Mouse (Mus musculus): ENCODE measurements around the gene Hsph1. TPM values are rescaled to one million over a fixed set of nuclear protein-coding genes. Genes with fewer than 3 reads are reported as not detected.

Hsph1 gene
- polyA plus RNA-seq, 1 experiment from 2014 or later = 26.4 TPM

DNA sequence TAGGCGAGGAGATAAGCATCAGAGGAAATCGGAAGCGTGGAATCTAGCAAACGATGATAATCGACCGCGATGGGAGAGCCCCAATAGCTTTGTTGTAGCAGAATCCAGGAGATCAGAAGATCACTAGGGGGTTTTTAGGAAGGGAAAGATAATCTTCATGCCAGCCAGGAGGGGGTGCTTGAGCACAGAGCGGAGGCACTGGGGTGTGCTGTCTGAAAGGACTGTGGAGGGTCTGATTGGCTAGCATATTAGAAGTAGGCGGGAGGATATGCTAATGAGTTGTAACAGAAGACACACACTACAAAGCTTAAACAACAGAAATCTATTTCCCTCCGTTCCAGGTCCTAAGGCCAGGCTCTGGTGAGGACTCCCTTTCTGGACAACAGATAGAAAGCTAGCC, 50.3 kb downstream of the Hsph1 start:
- Histone ChIP-seq H3K27me3 (no peaks in the 10 kb centered on the region), H3K27ac (no peak overlapping the region), H3K4me2 (no peak overlapping the region), H3K36me3 (no peaks in the 10 kb centered on the region), H3K4me1 (replicated peaks) (peaks cover 14% of the 10 kb centered on the region), H3K4me3 (no peak overlapping the region), H3K9me3 (replicated peaks) (no peaks in the 10 kb centered on the region), H3K9ac (no peak overlapping the region)
- ATAC-seq (replicated peaks; ENCODE audit: insufficient number of reproducible peaks, insufficient read depth, low FRiP score, low read depth) = no peak
- WGBS = 55% methylated on average over 10 of the region's 10 CpGs

DNA sequence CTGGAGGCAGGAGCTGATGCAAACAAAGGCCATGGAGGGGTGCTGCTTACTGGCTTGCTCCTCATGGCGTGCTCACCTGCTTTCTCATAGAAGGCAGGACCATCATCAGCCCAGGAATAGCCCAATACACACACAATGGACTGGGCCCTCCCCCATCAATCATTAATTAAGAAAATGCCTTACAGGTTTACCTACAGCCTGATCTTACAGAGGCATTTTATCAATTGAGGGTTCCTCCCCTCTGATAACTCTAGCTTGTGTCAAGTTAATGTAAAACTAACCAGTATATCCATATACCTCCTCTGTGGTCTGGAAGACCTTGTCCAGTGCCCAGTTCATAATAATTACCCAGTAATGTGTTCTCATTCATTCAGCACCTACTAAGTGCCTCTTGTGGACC, 50.9 kb downstream of the Hsph1 start:
- H3K4me2 ChIP-seq = no peak overlapping the region
- no peak overlapping the region for H3K9ac ChIP-seq
- H3K36me3 ChIP-seq = no peaks in the 10 kb centered on the region
- ATAC-seq (replicated peaks; ENCODE audit: insufficient number of reproducible peaks, insufficient read depth, low FRiP score, low read depth) = no peak
- H3K9me3 ChIP-seq (replicated peaks) = no peaks in the 10 kb centered on the region
- no peaks in the 10 kb centered on the region for H3K27me3 ChIP-seq
- WGBS = 67% methylated on average over 1 of the region's 1 CpGs
- peaks cover 14% of the 10 kb centered on the region for H3K4me1 ChIP-seq (replicated peaks)
- H3K4me3 ChIP-seq = no peak overlapping the region
- H3K27ac ChIP-seq = no peak overlapping the region

DNA sequence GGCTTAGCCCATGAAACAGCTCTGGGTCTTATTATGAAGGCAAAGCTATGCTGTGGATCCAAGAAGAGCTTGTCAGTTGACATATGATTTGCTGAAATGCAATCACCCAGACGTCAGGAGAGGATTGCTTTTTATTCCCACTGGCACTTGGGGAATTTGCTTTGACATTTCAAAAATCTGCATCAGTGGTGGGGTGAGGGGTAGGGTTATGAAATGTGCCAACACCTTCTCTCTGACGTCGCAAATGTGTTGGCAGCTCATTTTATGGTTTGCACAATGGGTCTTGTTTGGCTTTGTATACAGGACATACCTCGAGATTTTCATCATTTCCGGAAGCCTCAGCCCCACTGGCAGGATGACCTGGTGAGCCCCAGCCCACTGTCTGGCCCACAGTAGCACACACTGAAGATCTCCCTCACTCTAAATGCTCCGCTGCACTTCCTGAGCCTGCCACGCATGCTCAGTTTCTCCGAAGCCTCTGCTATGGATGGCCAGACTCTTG, 52.0 kb downstream of the Hsph1 start:
- H3K27ac ChIP-seq = no peak overlapping the region
- no peaks in the 10 kb centered on the region for H3K27me3 ChIP-seq
- no peaks in the 10 kb centered on the region for H3K9me3 ChIP-seq (replicated peaks)
- no peak for ATAC-seq (replicated peaks; ENCODE audit: insufficient number of reproducible peaks, insufficient read depth, low FRiP score, low read depth)
- 48% methylated on average over 8 of the region's 8 CpGs for WGBS
- peaks cover 14% of the 10 kb centered on the region for H3K4me1 ChIP-seq (replicated peaks)
- H3K4me2 ChIP-seq = no peak overlapping the region
- no peaks in the 10 kb centered on the region for H3K36me3 ChIP-seq
- H3K9ac ChIP-seq = no peak overlapping the region
- no peak overlapping the region for H3K4me3 ChIP-seq

DNA sequence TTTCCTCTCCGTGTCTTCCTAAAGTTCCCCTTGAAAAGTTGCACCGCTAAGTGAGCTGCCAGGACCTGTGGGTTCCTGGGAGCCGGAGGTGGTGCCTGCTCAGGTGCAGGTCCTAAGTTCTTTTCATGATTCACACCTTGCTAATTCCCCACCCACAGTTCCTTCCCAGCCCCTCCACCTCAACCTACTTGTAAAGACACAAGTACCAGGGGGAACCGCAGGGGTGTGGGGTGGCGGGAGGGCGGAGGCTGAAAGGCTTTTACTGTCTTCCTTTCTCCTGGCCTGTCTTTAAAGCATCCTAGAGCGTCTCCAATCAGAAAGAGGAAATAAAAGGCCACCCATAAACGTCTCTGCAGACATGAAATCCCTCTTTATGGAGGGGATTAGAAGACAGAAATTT, 52.7 kb downstream of the Hsph1 start:
- Histone ChIP-seq H3K9ac (no peak overlapping the region), H3K4me1 (replicated peaks) (peaks cover 7% of the 10 kb centered on the region), H3K36me3 (no peaks in the 10 kb centered on the region), H3K27ac (no peak overlapping the region), H3K27me3 (no peaks in the 10 kb centered on the region), H3K4me2 (no peak overlapping the region), H3K9me3 (replicated peaks) (no peaks in the 10 kb centered on the region), H3K4me3 (no peak overlapping the region)
- WGBS = 35% methylated on average over 8 of the region's 8 CpGs
- no peak for ATAC-seq (replicated peaks; ENCODE audit: insufficient number of reproducible peaks, insufficient read depth, low FRiP score, low read depth)

DNA sequence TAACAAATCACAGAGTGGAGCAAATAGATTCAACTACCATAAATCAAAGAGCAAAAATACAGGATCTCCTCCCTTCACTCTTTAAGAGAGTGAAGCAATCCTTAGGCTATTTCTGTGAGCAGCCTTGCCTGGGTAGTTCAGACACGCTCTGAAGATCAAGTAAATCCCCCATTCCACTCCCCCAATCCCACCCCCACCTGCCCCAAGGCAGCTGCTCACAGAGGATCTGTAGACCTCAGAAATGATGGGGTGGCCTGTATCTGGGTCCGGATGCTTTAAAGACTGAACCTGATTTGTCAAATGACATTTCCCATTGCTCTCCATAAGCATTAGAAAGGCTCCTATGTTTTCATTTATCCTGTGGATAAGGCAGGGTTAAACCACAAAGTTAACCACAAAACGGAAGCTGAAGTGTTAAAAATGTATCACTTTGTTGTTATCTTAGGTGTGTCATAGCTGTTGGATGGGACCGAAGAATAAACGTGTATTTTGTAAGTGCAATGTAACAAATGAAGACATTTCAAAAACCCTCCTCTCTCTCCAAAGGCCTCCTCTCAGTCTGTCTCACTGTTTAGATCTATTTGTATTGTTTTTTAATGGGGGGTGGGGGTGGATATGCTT, 53.4 kb downstream of the Hsph1 start:
- Histone ChIP-seq H3K9me3 (replicated peaks) (no peaks in the 10 kb centered on the region), H3K9ac (no peak overlapping the region), H3K4me3 (no peak overlapping the region), H3K27me3 (no peaks in the 10 kb centered on the region), H3K27ac (no peak overlapping the region), H3K4me1 (replicated peaks) (peaks cover under 1% of the 10 kb centered on the region; the same call in 1 of the 2 replicates), H3K4me2 (no peak overlapping the region), H3K36me3 (no peaks in the 10 kb centered on the region)
- 55% methylated on average over 5 of the region's 5 CpGs for WGBS
- ATAC-seq (replicated peaks; ENCODE audit: insufficient number of reproducible peaks, insufficient read depth, low FRiP score, low read depth) = no peak

DNA sequence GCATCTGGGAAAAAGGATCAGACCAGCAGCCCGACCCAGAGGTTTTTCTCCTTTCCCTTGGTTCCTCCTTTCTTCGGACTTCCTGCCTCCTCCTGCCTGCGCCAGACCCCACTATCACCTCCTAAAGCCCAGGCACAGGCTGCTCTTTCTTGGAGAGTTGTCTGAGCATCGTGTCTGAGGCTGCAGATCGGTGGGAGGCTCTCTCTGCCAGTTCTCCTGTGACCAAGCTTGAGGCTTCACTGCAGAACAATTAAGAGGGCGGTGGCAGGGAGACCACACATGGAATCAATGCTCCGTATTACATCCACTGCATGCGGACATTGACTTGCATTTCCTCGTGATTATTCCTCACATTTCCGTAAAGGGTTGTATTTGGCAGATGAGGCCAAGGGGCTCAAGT, 58.7 kb downstream of the Hsph1 start:
- Histone ChIP-seq H3K9me3 (replicated peaks) (no peaks in the 10 kb centered on the region), H3K36me3 (no peaks in the 10 kb centered on the region), H3K27ac (no peak overlapping the region), H3K4me1 (replicated peaks) (peaks cover 9% of the 10 kb centered on the region), H3K9ac (no peak overlapping the region), H3K4me2 (no peak overlapping the region), H3K27me3 (no peaks in the 10 kb centered on the region), H3K4me3 (no peak overlapping the region)
- no peak for ATAC-seq (replicated peaks; ENCODE audit: insufficient number of reproducible peaks, insufficient read depth, low FRiP score, low read depth)
- 33% methylated on average over 10 of the region's 10 CpGs for WGBS

DNA sequence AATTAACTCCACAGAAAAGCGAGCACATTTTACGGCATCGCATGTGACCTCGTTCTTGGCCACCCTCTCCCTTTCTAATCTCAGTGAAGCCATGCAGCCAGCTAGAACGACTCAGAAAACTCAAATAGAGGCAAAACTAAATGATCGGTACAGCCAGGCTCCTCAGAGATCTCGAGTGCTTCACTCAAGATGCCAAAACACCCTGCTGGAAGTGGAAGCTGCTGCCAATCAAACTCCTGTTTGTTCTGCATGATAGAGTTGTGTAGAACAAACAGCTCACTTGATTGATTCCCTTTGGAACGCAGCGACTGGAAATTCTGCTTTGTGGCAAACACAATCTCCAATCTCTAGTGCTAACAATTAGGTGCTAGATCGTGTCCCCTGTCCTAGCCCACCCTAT, 59.2 kb downstream of the Hsph1 start:
- Histone ChIP-seq H3K36me3 (no peaks in the 10 kb centered on the region), H3K27me3 (no peaks in the 10 kb centered on the region), H3K27ac (no peak overlapping the region), H3K9me3 (replicated peaks) (no peaks in the 10 kb centered on the region), H3K4me2 (no peak overlapping the region), H3K4me1 (replicated peaks) (peaks cover 9% of the 10 kb centered on the region), H3K9ac (no peak overlapping the region), H3K4me3 (no peak overlapping the region)
- no peak for ATAC-seq (replicated peaks; ENCODE audit: insufficient number of reproducible peaks, insufficient read depth, low FRiP score, low read depth)
- WGBS = 41% methylated on average over 10 of the region's 10 CpGs

DNA sequence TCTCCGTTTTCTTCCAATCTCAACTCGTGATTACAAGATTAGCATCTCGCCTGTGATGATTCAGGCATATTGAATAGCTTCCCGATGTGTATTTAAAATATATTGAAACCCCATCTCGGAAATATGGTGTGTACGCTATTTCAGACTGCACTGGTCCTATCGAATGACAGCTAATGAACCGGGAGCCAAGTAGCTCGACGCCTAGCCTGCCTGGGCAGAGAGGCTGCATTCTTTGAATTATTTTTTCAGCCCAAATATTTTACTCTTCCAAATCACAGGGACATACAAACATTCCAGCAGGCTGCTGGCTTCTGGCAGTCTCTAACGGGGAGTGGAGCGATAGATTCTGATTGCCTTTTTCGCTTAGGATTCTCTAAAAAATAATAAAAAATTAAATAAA, 67.2 kb downstream of the Hsph1 start:
- Histone ChIP-seq H3K27ac (no peak overlapping the region), H3K4me2 (no peak overlapping the region), H3K27me3 (no peaks in the 10 kb centered on the region), H3K4me1 (replicated peaks) (peaks cover 4% of the 10 kb centered on the region), H3K4me3 (no peak overlapping the region), H3K9me3 (replicated peaks) (no peaks in the 10 kb centered on the region), H3K36me3 (no peaks in the 10 kb centered on the region), H3K9ac (no peak overlapping the region)
- ATAC-seq (replicated peaks; ENCODE audit: insufficient number of reproducible peaks, insufficient read depth, low FRiP score, low read depth) = no peak
- WGBS = 64% methylated on average over 13 of the region's 13 CpGs

DNA sequence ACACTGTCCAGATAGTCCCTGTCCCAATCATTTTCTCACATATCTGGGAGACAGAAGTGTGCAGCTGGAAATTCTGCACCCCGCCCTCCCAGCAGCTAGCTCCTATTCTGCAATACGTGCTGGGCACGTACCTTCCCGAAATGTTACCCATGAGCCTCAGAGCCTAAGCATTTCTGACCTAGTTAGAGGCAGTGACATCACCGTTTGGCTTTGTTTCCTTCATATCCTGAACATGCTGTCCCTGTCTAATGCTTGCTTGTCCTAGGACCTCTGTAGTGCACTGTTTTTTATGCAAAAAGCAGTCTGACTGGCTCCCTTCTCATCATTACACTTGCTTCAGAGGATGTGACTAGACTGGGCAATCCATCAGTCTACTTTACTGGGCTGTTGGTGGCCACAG, 69.2 kb downstream of the Hsph1 start:
- Histone ChIP-seq H3K4me2 (no peak overlapping the region), H3K4me1 (replicated peaks) (peaks cover 4% of the 10 kb centered on the region), H3K9me3 (replicated peaks) (no peaks in the 10 kb centered on the region), H3K9ac (no peak overlapping the region), H3K36me3 (no peaks in the 10 kb centered on the region), H3K4me3 (no peak overlapping the region), H3K27me3 (no peaks in the 10 kb centered on the region), H3K27ac (no peak overlapping the region)
- ATAC-seq (replicated peaks; ENCODE audit: insufficient number of reproducible peaks, insufficient read depth, low FRiP score, low read depth) = no peak
- WGBS = 60% methylated on average over 5 of the region's 5 CpGs

DNA sequence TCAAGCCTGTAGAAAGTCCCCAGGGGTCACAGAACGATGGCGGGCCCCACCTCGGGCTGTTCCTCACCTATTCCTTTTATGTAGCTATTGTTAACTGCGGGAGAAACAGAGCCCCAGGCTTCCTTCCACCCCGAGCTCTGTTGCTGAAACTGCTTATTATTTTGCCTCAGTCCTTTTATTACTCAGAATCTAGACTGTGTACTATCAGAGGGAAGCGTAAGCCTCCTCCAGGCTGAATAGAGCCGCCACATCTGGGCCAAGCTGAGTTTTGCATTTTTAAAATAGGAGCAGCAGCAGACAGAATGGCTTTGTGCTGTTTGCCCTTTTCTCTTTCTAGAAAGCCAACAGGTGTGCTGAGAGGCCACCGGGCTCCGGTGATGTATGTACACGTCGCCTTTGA, 70.2 kb downstream of the Hsph1 start:
- Histone ChIP-seq H3K4me2 (no peak overlapping the region), H3K27ac (no peak overlapping the region), H3K9ac (no peak overlapping the region), H3K4me3 (no peak overlapping the region), H3K9me3 (replicated peaks) (no peaks in the 10 kb centered on the region), H3K27me3 (no peaks in the 10 kb centered on the region), H3K36me3 (no peaks in the 10 kb centered on the region), H3K4me1 (replicated peaks) (peaks cover 4% of the 10 kb centered on the region)
- no peak for ATAC-seq (replicated peaks; ENCODE audit: insufficient number of reproducible peaks, insufficient read depth, low FRiP score, low read depth)
- WGBS = 59% methylated on average over 11 of the region's 11 CpGs

Measured in heart, embryonic 15.5 days (tissue).